In genomic region chr1:151007747-151008146, GRCm38 (mm10) we compare ENCODE assay signal across 26 mouse cellular contexts. TPM values are rescaled to one million over a fixed set of nuclear protein-coding genes. Genes with fewer than 3 reads are reported as not detected.
DNase-seq lines count a peak whose midpoint lies in the region; ATAC-seq and TF ChIP-seq lines count a peak whose summit lies in the region.
"Had no signal": no experiment of that assay in that cellular context is flagged by ENCODE, and none has a peak within 500 bp of the region (broad histone marks: within the 10 kb centered on the region; RNA-seq: fewer than 3 reads in every experiment).

No protein-coding gene starts in this region.

- H3K79me2 ChIP-seq in heart, adult 2 months (replicated peaks; ENCODE audit: control insufficient read depth, insufficient read depth, low read length), result no peaks in the 10 kb centered on the region

- DNase-seq in heart, adult 2 months, result no peak
- peak; percentile 33 for DNase-seq in kidney, adult 2 months
- DNase-seq in kidney, adult 9 months, result no peak
- DNase-seq in NIH3T3 (ENCODE audit: low read depth), result peak; percentile 13
- peak; percentile 52 for DNase-seq in forelimb bud, embryonic 11.5 days (ENCODE audit: low read depth, low spot score)
- DNase-seq in ovary, adult 18-20 months (ENCODE audit: low spot score), result no peak
- no peak for DNase-seq in gastrocnemius, adult 18-20 months (ENCODE audit: low spot score)
- DNase-seq: adrenal gland, adult 8-10 months; B cell, adult 2 months; cerebellum, adult 18-20 months; cerebellum, postnatal 14 days; left cerebral cortex, postnatal 4 days; lung, adult 18-20 months; right cerebral cortex, postnatal 14 days had no signal

- no peaks in the 10 kb centered on the region for H3K9me3 ChIP-seq in heart, embryonic 12.5 days (replicated peaks)
- H3K9me3 ChIP-seq: G1E; liver, embryonic 12.5 days; midbrain, embryonic 13.5 days had no signal

- WGBS in heart, embryonic 12.5 days, result 41% methylated on average over 4 of the region's 4 CpGs
- WGBS in heart, adult 2 months, result 32% methylated on average over 4 of the region's 4 CpGs
- WGBS in kidney, adult 2 months, result 38% methylated on average over 4 of the region's 4 CpGs

- no peak for ATAC-seq in heart, embryonic 12.5 days (ENCODE audit: insufficient number of reproducible peaks, low FRiP score)
- ATAC-seq: activated CD4-positive, CD25-positive, alpha-beta regulatory T cell, adult 4 months; inflammation-experienced regulatory T-cells, adult 6 months; liver, embryonic 12.5 days; midbrain, embryonic 13.5 days had no signal

- H3K4me1 ChIP-seq in heart, embryonic 12.5 days (replicated peaks), result peaks cover 17% of the 10 kb centered on the region
- H3K4me1 ChIP-seq in heart, adult 2 months (ENCODE audit: control insufficient read depth, insufficient read depth, low read length), result peaks cover 1% of the 10 kb centered on the region; the same call in 1 of the 2 replicates
- H3K4me1 ChIP-seq in kidney, adult 2 months (ENCODE audit: control insufficient read depth, insufficient read depth, low read length), result 0 out of 2 replicates have a peak, but pooled peaks cover 3% of the 10 kb centered on the region
- H3K4me1 ChIP-seq: liver, embryonic 12.5 days; midbrain, embryonic 13.5 days had no signal

- H3K27ac ChIP-seq in heart, embryonic 12.5 days (ENCODE audit: poor library complexity, severe bottlenecking), result peak overlapping the region; percentile 53; the same call in 1 of the 2 replicates
- H3K27ac ChIP-seq in heart, adult 2 months, result no peak overlapping the region
- no peak overlapping the region for H3K27ac ChIP-seq in kidney, adult 2 months (ENCODE audit: insufficient read depth, low read depth, low read length)
- H3K27ac ChIP-seq: hindbrain, embryonic 14.5 days; liver, embryonic 12.5 days; midbrain, embryonic 13.5 days; stomach, postnatal 0 days had no signal

- H3K9ac ChIP-seq in heart, embryonic 12.5 days, result no peak overlapping the region
- H3K9ac ChIP-seq in heart, adult 2 months (ENCODE audit: low read depth, low read length), result no peak overlapping the region
- H3K9ac ChIP-seq: hindbrain, embryonic 14.5 days; liver, embryonic 12.5 days; midbrain, embryonic 13.5 days had no signal

- intact Hi-C loops in heart, adult 2 months (cut with DNase I), result loop anchor here (2.0 to 5.0 kb wide), 4 partner anchors 70 to 467 kb away; no protein-coding TSS in a partner anchor

- TF ChIP-seq CTCF in heart, adult 2 months (IDR thresholded peaks at IDR 0.05), result no peak
- no peak for TF ChIP-seq CTCF in kidney, adult 2 months (conservative IDR thresholded peaks at IDR 0.05; ENCODE audit: insufficient read depth, insufficient read length, low read depth, low read length)

- H3K36me3 ChIP-seq in heart, embryonic 12.5 days, result no peaks in the 10 kb centered on the region
- H3K36me3 ChIP-seq in heart, adult 2 months (ENCODE audit: control insufficient read depth, insufficient read depth, low read length), result no peaks in the 10 kb centered on the region
- no peaks in the 10 kb centered on the region for H3K36me3 ChIP-seq in kidney, adult 2 months (ENCODE audit: control insufficient read depth, insufficient read depth, low read length)
- H3K36me3 ChIP-seq: G1E; liver, embryonic 12.5 days; midbrain, embryonic 13.5 days had no signal

- no peak for TF ChIP-seq POLR2A in heart, adult 2 months (IDR thresholded peaks at IDR 0.05; ENCODE audit: insufficient read depth, low read depth, low read length)
- no peak for TF ChIP-seq POLR2A in kidney, adult 2 months (IDR thresholded peaks at IDR 0.05; ENCODE audit: low read depth, low read length)

- H3K4me2 ChIP-seq in heart, embryonic 12.5 days, result no peak overlapping the region
- H3K4me2 ChIP-seq: hindbrain, embryonic 14.5 days; liver, embryonic 12.5 days; midbrain, embryonic 13.5 days had no signal

- no peak overlapping the region for H3K4me3 ChIP-seq in heart, embryonic 12.5 days
- H3K4me3 ChIP-seq in heart, adult 2 months, result no peak overlapping the region
- H3K4me3 ChIP-seq in kidney, adult 2 months (ENCODE audit: insufficient read depth, low read depth, low read length), result no peak overlapping the region
- H3K4me3 ChIP-seq: liver, embryonic 12.5 days; midbrain, embryonic 13.5 days had no signal

- TF ChIP-seq EP300 in heart, adult 2 months (IDR thresholded peaks at IDR 0.05; ENCODE audit: insufficient read depth, low read depth, low read length), result no peak

- H3K27me3 ChIP-seq in heart, embryonic 12.5 days (replicated peaks), result no peaks in the 10 kb centered on the region
- H3K27me3 ChIP-seq in heart, adult 2 months (ENCODE audit: control insufficient read depth, insufficient read depth, low read length), result no peaks in the 10 kb centered on the region
- H3K27me3 ChIP-seq in kidney, adult 2 months (replicated peaks; ENCODE audit: control insufficient read depth, insufficient read depth, low read length), result no peaks in the 10 kb centered on the region
- H3K27me3 ChIP-seq: CH12.LX; liver, embryonic 12.5 days had no signal

RNA-seq across cellular contexts. Expression of gene Hmcn1, which starts 14.5 kb away (rescaled TPM):
- polyA plus RNA-seq in heart, embryonic 12.5 days (2016; fragmentation: Nextera tagmentation; extraction: Ambion mirVana), result 20.9 and 23.7 TPM in 2 replicates
- total RNA-seq in heart, adult 2 months (2021), result 10 to 100 TPM; 11.9 to 13.7 TPM
- 23.5 and 24.5 TPM in 2 replicates for polyA plus RNA-seq in heart, adult 2 months (2012; rRNA removed)
- 1.7 and 2.0 TPM in 2 replicates for polyA plus RNA-seq in kidney, adult 2 months (2012; rRNA removed)
- total RNA-seq in gastrocnemius, adult 18-20 months (2021), result 1 to 10 TPM; 4.8 to 6.9 TPM
- total RNA-seq: megakaryocyte, adult 5-6 weeks; monocyte, adult 5-6 weeks; neutrophil, adult 5-6 weeks had no signal
- polyA plus RNA-seq: activated CD4-positive, CD25-positive, alpha-beta regulatory T cell, adult 4 months; G1E had no signal

Comparison
In these comparisons a context has a peak if more than half of its experiments do, and no peak if none do; other contexts are left out.
1. DNase-seq: peak in kidney, adult 2 months (single experiment), NIH3T3 (single experiment) and forelimb bud, embryonic 11.5 days (single experiment); none in heart, adult 2 months (0 of 2), kidney, adult 9 months (single experiment), ovary, adult 18-20 months (single experiment) and gastrocnemius, adult 18-20 months (single experiment).